Mouse (Mus musculus): ENCODE results near the gene 9130008F23Rik. TPM values are rescaled to one million over a fixed set of nuclear protein-coding genes. Genes with fewer than 3 reads are reported as not detected.

Gene 9130008F23Rik
- polyA plus RNA-seq, 1 experiment from 2014 or later: 0.61 TPM

DNA sequence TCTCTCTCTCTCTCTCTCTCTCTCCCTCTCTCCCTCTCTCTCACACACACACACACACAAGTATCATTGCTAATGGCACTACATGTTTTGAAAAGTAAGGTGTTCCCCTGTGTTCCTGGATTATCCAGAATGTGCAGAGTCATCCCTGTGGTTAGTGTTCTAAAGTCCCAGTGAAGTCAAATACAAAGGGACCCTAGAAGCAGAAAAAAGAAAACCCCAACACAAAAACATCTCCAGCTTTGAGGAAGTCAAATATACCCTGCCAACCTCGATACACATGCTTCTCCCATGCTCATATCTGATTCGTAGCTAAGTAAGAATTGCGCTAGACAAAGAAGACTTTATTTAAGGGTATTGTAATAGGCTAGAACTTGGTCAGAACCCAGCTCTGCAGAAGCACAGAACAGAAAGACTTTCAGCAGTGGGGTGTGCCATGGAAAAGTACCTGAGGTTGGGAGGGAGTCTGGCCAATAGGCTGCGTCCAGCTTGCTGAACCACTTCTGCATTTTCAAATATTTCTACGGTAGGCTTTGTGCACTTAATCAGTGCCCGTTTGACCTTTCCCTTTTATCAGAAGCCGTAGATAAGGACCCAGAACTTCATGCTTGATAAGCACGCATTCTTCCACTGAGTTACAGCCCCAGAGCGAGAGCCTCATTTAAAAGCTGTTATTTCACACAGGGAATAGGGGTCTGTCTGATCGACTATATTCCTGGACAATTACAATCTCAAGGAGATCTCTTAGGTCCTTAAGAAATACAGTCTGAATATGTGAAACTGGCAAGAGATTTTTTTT lies 11.2 kb downstream of the 9130008F23Rik start:
- WGBS: 82% methylated on average over 10 of the region's 10 CpGs
- H3K36me3 ChIP-seq (ENCODE audit: control insufficient read depth, insufficient read depth, low read length): no peaks in the 10 kb centered on the region
- H3K27ac ChIP-seq (ENCODE audit: low read depth, low read length): no peak overlapping the region
- H3K9ac ChIP-seq (ENCODE audit: low read length): no peak overlapping the region
- H3K4me1 ChIP-seq (ENCODE audit: control insufficient read depth, insufficient read depth, low read length): no peaks in the 10 kb centered on the region
- ATAC-seq (ENCODE audit: low FRiP score): no peak
- no peak overlapping the region for H3K4me3 ChIP-seq (ENCODE audit: low read depth, low read length)
- no peak overlapping the region for H3K4me2 ChIP-seq
- no peak for DNase-seq (ENCODE audit: low spot score, missing footprints)
- H3K27me3 ChIP-seq (ENCODE audit: control insufficient read depth, insufficient read depth, low read length): no peaks in the 10 kb centered on the region
- no peaks in the 10 kb centered on the region for H3K9me3 ChIP-seq (ENCODE audit: control insufficient read depth, low read length)

GRCm38 (mm10) chr17:40855065-40855464 lies 25.3 kb downstream of the 9130008F23Rik start:
- Histone ChIP-seq H3K4me3 (ENCODE audit: low read depth, low read length) (no peak overlapping the region), H3K4me2 (no peak overlapping the region), H3K9me3 (ENCODE audit: control insufficient read depth, low read length) (no peaks in the 10 kb centered on the region), H3K27ac (ENCODE audit: low read depth, low read length) (no peak overlapping the region), H3K27me3 (ENCODE audit: control insufficient read depth, insufficient read depth, low read length) (no peaks in the 10 kb centered on the region), H3K36me3 (ENCODE audit: control insufficient read depth, insufficient read depth, low read length) (no peaks in the 10 kb centered on the region), H3K4me1 (ENCODE audit: control insufficient read depth, insufficient read depth, low read length) (no peaks in the 10 kb centered on the region), H3K9ac (ENCODE audit: low read length) (no peak overlapping the region)
- ATAC-seq (ENCODE audit: low FRiP score) (no peak), DNase-seq (ENCODE audit: low spot score, missing footprints) (no peak)

DNA sequence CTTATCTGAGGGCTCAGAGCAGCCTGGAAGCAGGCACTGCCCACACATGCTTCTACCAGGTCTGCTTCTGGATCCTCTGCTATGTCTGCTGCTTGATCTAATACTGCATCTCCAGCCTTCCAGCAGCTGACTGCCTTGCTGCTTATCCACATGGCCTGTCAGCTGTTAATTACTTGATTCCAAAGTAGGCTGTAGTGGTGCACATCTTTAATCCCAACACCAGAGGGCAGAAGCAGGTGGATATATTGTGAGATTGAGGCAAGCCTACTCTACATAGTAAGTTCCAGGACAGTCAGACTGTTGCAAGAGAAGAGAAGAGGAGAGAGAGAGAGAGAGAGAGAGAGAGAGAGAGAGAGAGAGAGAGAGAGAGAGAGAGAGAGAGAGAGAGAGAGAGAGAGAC lies 43.1 kb downstream of the 9130008F23Rik start:
- Histone ChIP-seq H3K9me3 (ENCODE audit: control insufficient read depth, low read length) (no peaks in the 10 kb centered on the region), H3K36me3 (ENCODE audit: control insufficient read depth, insufficient read depth, low read length) (no peaks in the 10 kb centered on the region), H3K4me3 (ENCODE audit: low read depth, low read length) (no peak overlapping the region), H3K4me1 (ENCODE audit: control insufficient read depth, insufficient read depth, low read length) (no peaks in the 10 kb centered on the region), H3K4me2 (no peak overlapping the region), H3K9ac (ENCODE audit: low read length) (no peak overlapping the region), H3K27ac (ENCODE audit: low read depth, low read length) (no peak overlapping the region), H3K27me3 (ENCODE audit: control insufficient read depth, insufficient read depth, low read length) (no peaks in the 10 kb centered on the region)
- ATAC-seq (ENCODE audit: low FRiP score) (no peak), DNase-seq (ENCODE audit: low spot score, missing footprints) (no peak)

GRCm38 (mm10) chr17:40831870-40832269 lies 48.5 kb downstream of the 9130008F23Rik start:
- Histone ChIP-seq H3K4me1 (ENCODE audit: control insufficient read depth, insufficient read depth, low read length) (no peaks in the 10 kb centered on the region), H3K4me2 (no peak overlapping the region), H3K4me3 (ENCODE audit: low read depth, low read length) (no peak overlapping the region), H3K9me3 (ENCODE audit: control insufficient read depth, low read length) (no peaks in the 10 kb centered on the region), H3K27ac (ENCODE audit: low read depth, low read length) (no peak overlapping the region), H3K36me3 (ENCODE audit: control insufficient read depth, insufficient read depth, low read length) (no peaks in the 10 kb centered on the region), H3K9ac (ENCODE audit: low read length) (no peak overlapping the region), H3K27me3 (ENCODE audit: control insufficient read depth, insufficient read depth, low read length) (no peaks in the 10 kb centered on the region)
- DNase-seq (ENCODE audit: low spot score, missing footprints) (no peak), ATAC-seq (ENCODE audit: low FRiP score) (no peak)
- WGBS: 64% methylated on average over 2 of the region's 2 CpGs

Other genes with a start within 250 kb of the 9130008F23Rik start
- not detected in 2 replicates for gene Esp3, start 248.5 kb downstream of the 9130008F23Rik start, polyA plus RNA-seq (2014; fragmentation: Nextera tagmentation; extraction: Ambion mirVana)
- not detected in 2 replicates for gene Esp1, start 153.4 kb downstream of the 9130008F23Rik start, polyA plus RNA-seq (2014; fragmentation: Nextera tagmentation; extraction: Ambion mirVana)
- not detected in 2 replicates for gene Crisp2, start 73.6 kb downstream of the 9130008F23Rik start, polyA plus RNA-seq (2014; fragmentation: Nextera tagmentation; extraction: Ambion mirVana)
- 7.1 and 7.2 TPM in 2 replicates for gene Rhag, start 69.4 kb downstream of the 9130008F23Rik start, polyA plus RNA-seq (2014; fragmentation: Nextera tagmentation; extraction: Ambion mirVana)
- gene Glyatl3, start 33.8 kb upstream of the 9130008F23Rik start, polyA plus RNA-seq (2014; fragmentation: Nextera tagmentation; extraction: Ambion mirVana): not detected in 2 replicates
- gene Mut, start 54.1 kb upstream of the 9130008F23Rik start, polyA plus RNA-seq (2014; fragmentation: Nextera tagmentation; extraction: Ambion mirVana): 30.1 and 31.2 TPM in 2 replicates
- gene Cenpq, start 54.5 kb upstream of the 9130008F23Rik start, polyA plus RNA-seq (2014; fragmentation: Nextera tagmentation; extraction: Ambion mirVana): 44.1 and 47.8 TPM in 2 replicates

Measured in midbrain, embryonic 11.5 days (tissue).